Mouse (Mus musculus) embryonic facial prominence, embryonic 14.5 days (tissue): Measurements from ENCODE around the gene Olfr20. TPM values are rescaled to one million over a fixed set of nuclear protein-coding genes. Genes with fewer than 3 reads are reported as not detected.

Experiments
- ATAC-seq: fragments of 200-750 bp; cut with Nextera tagmentation; 2 replicates; pipeline ENCODE4 v1.8.0; 2017; ENCODE audit warnings: low read depth, moderate number of reproducible peaks, moderate TSS enrichment
- DNase-seq: peaks from one replicate; pipeline ENCODE4 v3.0.0-alpha.2; 2015; ENCODE audit warnings: low spot score
- H3K27ac ChIP-seq: fragments of 300-500 bp; sonication (generic); replicated peaks from 2 replicates; pipeline ENCODE4 v1.5.1; 2014; ENCODE audit warnings: low read depth, mild to moderate bottlenecking, low read length, moderate library complexity
- H3K27me3 ChIP-seq: fragments of 300-500 bp; sonication (generic); replicated peaks from 2 replicates; pipeline ENCODE4 v1.6.1; 2014; ENCODE audit warnings: low read length; ENCODE audit not compliant: control insufficient read depth, insufficient read depth
- H3K36me3 ChIP-seq: fragments of 300-500 bp; sonication (generic); 2 replicates; pipeline ENCODE4 v1.6.1; 2014; ENCODE audit warnings: low read length, mixed read lengths; ENCODE audit not compliant: control insufficient read depth, insufficient read depth
- H3K4me1 ChIP-seq: fragments of 300-500 bp; sonication (generic); 2 replicates; pipeline ENCODE4 v1.6.1; 2014; ENCODE audit warnings: antibody characterized with exemption, low read length; ENCODE audit not compliant: control insufficient read depth, insufficient read depth
- H3K4me2 ChIP-seq: fragments of 300-500 bp; sonication (generic); 2 replicates; pipeline ENCODE4 v1.6.1; 2014; ENCODE audit warnings: low read depth, mild to moderate bottlenecking, low read length, moderate library complexity, mixed read lengths
- H3K4me3 ChIP-seq: fragments of 300-500 bp; sonication (generic); 2 replicates; pipeline ENCODE4 v1.5.1; 2014; ENCODE audit warnings: low read depth, mild to moderate bottlenecking, low read length
- H3K9ac ChIP-seq: fragments of 300-500 bp; sonication (generic); 2 replicates; pipeline ENCODE4 v1.6.1; 2014; ENCODE audit warnings: low read depth, mild to moderate bottlenecking, low read length, moderate library complexity, mixed read lengths
- H3K9me3 ChIP-seq: fragments of 300-500 bp; sonication (generic); 2 replicates; pipeline ENCODE4 v1.6.1; 2016; ENCODE audit warnings: low read length; ENCODE audit not compliant: control insufficient read depth
- WGBS: fragments of 180-500 bp; shearing (Covaris S2); extraction: QIAGEN DNeasy Blood & Tissue Kit; methylation state at CpG from one replicate; pipeline ENCODE4 v1.1.7; 2014; 5-methylcytosine and 5-hydroxymethylcytosine counted together
- polyA plus RNA-seq: library from polyadenylated mRNA; unstranded; fragments of >200 nt; fragmentation: Nextera tagmentation; extraction: Ambion mirVana; gene quantifications from 2 replicates; pipeline ENCODE4 v1.2.1, GENCODE M21; 2014

Olfr20 gene
- polyA plus RNA-seq, 1 experiment from 2014 or later: not detected

DNA sequence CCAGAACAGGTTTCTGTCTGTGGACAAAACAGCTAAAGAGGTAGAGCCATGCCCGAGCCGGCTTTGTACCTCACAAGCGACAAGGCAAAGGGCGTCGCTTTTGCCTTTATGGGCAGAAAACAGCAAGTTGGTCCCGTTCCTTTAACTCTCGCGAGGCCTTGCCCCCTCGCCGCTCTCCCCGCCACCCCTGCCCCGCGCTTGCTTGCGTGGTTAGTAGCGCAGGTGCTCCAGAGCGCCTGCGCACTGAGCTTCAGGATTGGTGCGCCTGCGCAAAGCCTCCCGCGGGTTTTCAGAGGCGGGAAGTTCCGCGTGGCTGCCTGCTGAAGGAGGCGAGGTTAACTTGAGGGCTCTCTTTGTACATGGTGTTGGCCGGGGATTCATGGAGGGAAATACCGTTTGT, 21.1 kb upstream of the Olfr20 start, which contains the start of the genes Aspa, Gm49340 and Spata22:
Gene Aspa (minus strand): TSS at position 155 of the 400 bp plus-strand sequence.
Gene Gm49340 (plus strand): TSS at position 300 of the 400 bp plus-strand sequence.
Gene Spata22 (plus strand): TSS at position 300 of the 400 bp plus-strand sequence.
- Histone ChIP-seq H3K9me3 (no peaks in the 10 kb centered on the region), H3K36me3 (no peaks in the 10 kb centered on the region), H3K27ac (no peak within 1 kb of the TSS), H3K27me3 (no peaks in the 10 kb centered on the region), H3K4me3 (no peak within 1 kb of the TSS), H3K4me2 (no peak within 1 kb of the TSS), H3K4me1 (0 out of 2 replicates have a peak, but pooled peaks cover 4% of the 10 kb centered on the region), H3K9ac (no peak within 1 kb of the TSS)
- DNase-seq: no peak
- no peak for ATAC-seq
- WGBS: 88% methylated on average over 27 of the region's 27 CpGs

DNA sequence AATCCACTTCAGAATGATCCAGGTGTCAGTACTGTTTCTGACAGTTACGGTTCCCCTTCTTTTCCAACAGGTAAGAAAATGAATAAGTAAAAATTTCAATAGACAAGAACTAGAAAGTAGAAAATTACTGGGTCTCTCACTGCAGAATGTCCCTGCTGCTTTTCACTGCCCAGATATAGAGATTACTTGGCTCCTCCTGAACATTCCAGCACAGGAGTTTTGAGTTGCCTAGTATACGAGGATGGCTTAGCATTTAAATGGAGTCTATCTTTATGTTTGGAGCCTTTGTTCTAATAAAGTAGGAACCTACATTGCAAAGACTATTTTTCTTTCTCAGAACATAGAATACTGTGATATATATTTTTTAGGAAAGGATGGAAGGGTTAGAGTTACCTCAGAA, 17.2 kb upstream of the Olfr20 start:
- no peak overlapping the region for H3K4me2 ChIP-seq
- DNase-seq (no peak), ATAC-seq (no peak)
- no peak overlapping the region for H3K4me3 ChIP-seq
- no peak overlapping the region for H3K9ac ChIP-seq
- H3K4me1 ChIP-seq: no peaks in the 10 kb centered on the region
- H3K36me3 ChIP-seq: no peaks in the 10 kb centered on the region
- 63% methylated on average over 2 of the region's 2 CpGs for WGBS
- no peak overlapping the region for H3K27ac ChIP-seq
- H3K9me3 ChIP-seq: no peaks in the 10 kb centered on the region
- H3K27me3 ChIP-seq: no peaks in the 10 kb centered on the region

DNA sequence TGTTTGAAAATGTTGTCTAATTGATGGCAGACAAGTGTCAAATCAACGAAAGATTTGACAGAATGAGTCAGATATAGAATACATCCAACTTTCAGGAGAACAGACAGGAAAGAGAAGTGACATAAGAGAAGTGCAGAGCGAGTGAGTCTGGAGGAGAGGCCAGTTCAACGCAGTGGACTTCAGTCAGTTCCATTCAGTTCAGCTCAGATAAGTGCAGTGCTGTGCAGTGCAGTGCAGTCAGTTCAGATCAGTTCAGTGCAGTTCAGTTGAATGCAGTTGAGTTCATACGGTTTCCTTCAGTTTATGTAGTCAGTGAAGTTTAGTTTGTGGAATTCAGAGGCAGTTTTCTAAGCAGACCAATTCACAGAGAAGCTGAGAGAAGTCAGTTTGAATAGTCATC, 13.7 kb upstream of the Olfr20 start:
- no peaks in the 10 kb centered on the region for H3K9me3 ChIP-seq
- 75% methylated on average over 4 of the region's 4 CpGs for WGBS
- no peak overlapping the region for H3K4me3 ChIP-seq
- no peak for DNase-seq
- no peaks in the 10 kb centered on the region for H3K36me3 ChIP-seq
- H3K4me1 ChIP-seq: no peaks in the 10 kb centered on the region
- no peak for ATAC-seq
- no peak overlapping the region for H3K9ac ChIP-seq
- no peaks in the 10 kb centered on the region for H3K27me3 ChIP-seq
- H3K27ac ChIP-seq: no peak overlapping the region
- H3K4me2 ChIP-seq: no peak overlapping the region

DNA sequence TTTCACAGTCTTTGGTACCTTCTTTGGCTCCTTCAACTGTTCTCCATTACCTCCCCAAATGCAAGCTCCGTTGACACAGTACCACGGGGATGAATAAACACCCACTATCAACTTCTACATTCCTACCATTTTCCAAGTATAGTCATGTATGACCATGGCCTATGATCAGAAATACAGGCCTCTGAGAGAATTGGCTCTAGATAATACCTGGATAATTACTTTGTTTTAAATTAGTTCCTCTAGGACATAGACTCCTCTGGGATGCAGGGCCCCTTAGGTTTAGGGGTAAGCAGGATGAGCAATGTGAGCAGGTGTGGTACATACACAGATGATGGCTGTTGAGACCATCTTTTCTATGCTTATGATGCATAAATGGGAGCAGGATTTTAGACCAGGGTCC, 20.4 kb downstream of the Olfr20 start, which contains the start of gene Olfr376:
Gene Olfr376 (plus strand): TSS at position 301 of the 400 bp plus-strand sequence.
- Histone ChIP-seq H3K4me2 (no peak within 1 kb of the TSS), H3K4me1 (no peaks in the 10 kb centered on the region), H3K36me3 (no peaks in the 10 kb centered on the region), H3K4me3 (no peak within 1 kb of the TSS), H3K9ac (no peak within 1 kb of the TSS), H3K27me3 (no peaks in the 10 kb centered on the region), H3K9me3 (no peaks in the 10 kb centered on the region), H3K27ac (no peak within 1 kb of the TSS)
- 90% methylated on average over 2 of the region's 2 CpGs for WGBS
- ATAC-seq (no peak), DNase-seq (no peak)

DNA sequence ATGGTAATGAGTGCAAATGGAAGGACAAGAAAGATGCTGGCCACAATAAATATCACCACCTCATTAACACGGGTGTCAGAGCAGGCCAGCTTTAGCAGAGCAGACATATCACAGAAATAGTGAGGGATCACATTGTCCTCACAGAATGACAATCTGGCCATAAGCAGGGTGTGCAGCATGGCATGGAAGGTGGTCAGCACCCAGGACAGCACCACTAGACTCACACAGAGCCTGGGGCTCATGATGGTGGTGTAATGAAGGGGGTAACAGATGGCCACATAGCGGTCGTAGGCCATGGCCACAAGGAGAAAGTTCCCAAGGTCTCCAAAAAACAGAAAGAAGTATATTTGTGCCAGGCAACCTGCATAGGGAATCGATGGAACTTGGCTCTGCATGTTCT, 44.8 kb downstream of the Olfr20 start:
- H3K36me3 ChIP-seq: no peaks in the 10 kb centered on the region
- ATAC-seq (no peak), DNase-seq (no peak)
- no peaks in the 10 kb centered on the region for H3K9me3 ChIP-seq
- no peak overlapping the region for H3K27ac ChIP-seq
- H3K4me3 ChIP-seq: no peak overlapping the region
- H3K4me1 ChIP-seq: no peaks in the 10 kb centered on the region
- 74% methylated on average over 4 of the region's 4 CpGs for WGBS
- H3K4me2 ChIP-seq: no peak overlapping the region
- H3K9ac ChIP-seq: no peak overlapping the region
- H3K27me3 ChIP-seq: no peaks in the 10 kb centered on the region

DNA sequence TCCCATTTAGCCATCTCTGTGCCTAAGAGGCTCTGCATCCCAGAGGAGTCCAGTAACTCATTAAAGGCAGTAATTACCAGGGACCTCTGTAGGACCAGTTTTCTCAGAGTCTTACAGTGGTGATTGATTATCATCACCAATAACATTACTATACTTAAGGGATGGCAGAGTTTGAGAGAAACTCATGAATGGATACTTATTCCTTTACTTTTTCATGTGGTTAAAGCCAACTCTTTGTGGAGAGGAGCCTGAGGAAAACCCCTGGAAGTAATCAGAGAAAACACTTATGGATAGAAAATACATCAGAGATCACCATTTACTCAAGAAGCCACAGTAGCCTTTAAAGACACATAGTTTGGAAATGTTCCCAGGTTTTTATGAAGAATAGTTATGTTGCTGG, 48.9 kb downstream of the Olfr20 start, which contains the start of gene Olfr1:
Gene Olfr1 (minus strand): TSS at position 101 of the 400 bp plus-strand sequence.
- H3K9ac ChIP-seq: no peak within 1 kb of the TSS
- H3K9me3 ChIP-seq: no peaks in the 10 kb centered on the region
- H3K27ac ChIP-seq: no peak within 1 kb of the TSS
- H3K4me1 ChIP-seq: no peaks in the 10 kb centered on the region
- no peak within 1 kb of the TSS for H3K4me2 ChIP-seq
- H3K27me3 ChIP-seq: no peaks in the 10 kb centered on the region
- no peaks in the 10 kb centered on the region for H3K36me3 ChIP-seq
- ATAC-seq (no peak), DNase-seq (no peak)
- no peak within 1 kb of the TSS for H3K4me3 ChIP-seq

Other genes starting within 250 kb of the Olfr20 start
- 12.1 and 13.4 TPM in 2 replicates for gene Haspin, start 212.5 kb upstream of the Olfr20 start, polyA plus RNA-seq
- 1.8 and 2.6 TPM in 2 replicates for gene P2rx5, start 190.4 kb upstream of the Olfr20 start, polyA plus RNA-seq
- gene Emc6, start 173.7 kb upstream of the Olfr20 start, polyA plus RNA-seq: 107 and 111 TPM in 2 replicates
- 188 and 213 TPM in 2 replicates for gene Tax1bp3, start 173.7 kb upstream of the Olfr20 start, polyA plus RNA-seq
- 18.8 and 22.0 TPM in 2 replicates for gene Ctns, start 151.7 kb upstream of the Olfr20 start, polyA plus RNA-seq
- gene Shpk, start 151.3 kb upstream of the Olfr20 start, polyA plus RNA-seq: 1.6 and 2.8 TPM in 2 replicates
- gene Trpv1, start 116.5 kb upstream of the Olfr20 start, polyA plus RNA-seq: 0.47 and 0.54 TPM in 2 replicates
- gene Trpv3, start 83.4 kb upstream of the Olfr20 start, polyA plus RNA-seq: 0.26 and 0.28 TPM in 2 replicates
- 2.4 and 2.9 TPM in 2 replicates for gene Aspa, start 21.2 kb upstream of the Olfr20 start, polyA plus RNA-seq
- not detected in 2 replicates for gene Gm49340, start 21.0 kb upstream of the Olfr20 start, polyA plus RNA-seq
- not detected in 2 replicates for gene Spata22, start 21.0 kb upstream of the Olfr20 start, polyA plus RNA-seq
- 0.17 TPM in 1 of 2 replicates, not detected in the other for gene Olfr376, start 20.5 kb downstream of the Olfr20 start, polyA plus RNA-seq
- not detected in 2 replicates for gene Olfr1, start 48.8 kb downstream of the Olfr20 start, polyA plus RNA-seq
- 0.40 TPM in 1 of 2 replicates, not detected in the other for gene Olfr378, start 77.7 kb downstream of the Olfr20 start, polyA plus RNA-seq
- gene Olfr380, start 106.7 kb downstream of the Olfr20 start, polyA plus RNA-seq: not detected in 2 replicates
- gene Olfr381, start 140.8 kb downstream of the Olfr20 start, polyA plus RNA-seq: not detected in 2 replicates
- gene Olfr382, start 166.4 kb downstream of the Olfr20 start, polyA plus RNA-seq: not detected in 2 replicates
- gene Olfr385, start 242.2 kb downstream of the Olfr20 start, polyA plus RNA-seq: not detected in 2 replicates
- not detected in 2 replicates for gene Olfr384, start 247.8 kb downstream of the Olfr20 start, polyA plus RNA-seq